Mouse (Mus musculus) Patski (cell line): ENCODE data around the gene Tspan13. TPM values are rescaled to one million over a fixed set of nuclear protein-coding genes. Genes with fewer than 3 reads are reported as not detected.

Experiments
- ATAC-seq: fragments of 100-300 bp; one replicate; pipeline ENCODE4 v1.8.0; 2021
- CTCF ChIA-PET: fragments of 350-600 bp; sonication (Branson Sonifier 250); formaldehyde crosslinking; loops from one replicate; lab custom pipeline; 2022; ENCODE audit warnings: inconsistent platforms; lab: Charles Lee
- POLR2A ChIA-PET: fragments of 350-600 bp; sonication (Branson Sonifier 250); formaldehyde crosslinking; loops from one replicate; lab custom pipeline; 2022; ENCODE audit warnings: antibody characterized with exemption, inconsistent platforms; lab: Charles Lee
- DNase-seq: peaks from one replicate; pipeline ENCODE4 v3.0.0-alpha.2; 2011; ENCODE audit warnings: low read depth, low spot score
- H3K27me3 ChIP-seq: fragments of 371-371 bp; one replicate; pipeline ENCODE4 v1.5.1; 2021
- CTCF ChIP-seq: fragments of 100-300 bp; IDR thresholded peaks from one replicate; pipeline ENCODE4 v1.5.1; 2021
- in situ Hi-C: fragments of 300-500 bp; cut with MboI; formaldehyde crosslinking; loops from 3 replicates; pipeline ENCODE4 v1.11.1; 2018; ENCODE audit warnings: low pct_unique_long_range_greater_than_20kb, mixed read lengths
- polyA plus RNA-seq: library from polyadenylated mRNA; unstranded; gene quantifications from one replicate; pipeline ENCODE4 v1.2.3, GENCODE M21; 2021

The Tspan13 gene
- polyA plus RNA-seq, 1 experiment from 2014 or later = 12.6 TPM

DNA sequence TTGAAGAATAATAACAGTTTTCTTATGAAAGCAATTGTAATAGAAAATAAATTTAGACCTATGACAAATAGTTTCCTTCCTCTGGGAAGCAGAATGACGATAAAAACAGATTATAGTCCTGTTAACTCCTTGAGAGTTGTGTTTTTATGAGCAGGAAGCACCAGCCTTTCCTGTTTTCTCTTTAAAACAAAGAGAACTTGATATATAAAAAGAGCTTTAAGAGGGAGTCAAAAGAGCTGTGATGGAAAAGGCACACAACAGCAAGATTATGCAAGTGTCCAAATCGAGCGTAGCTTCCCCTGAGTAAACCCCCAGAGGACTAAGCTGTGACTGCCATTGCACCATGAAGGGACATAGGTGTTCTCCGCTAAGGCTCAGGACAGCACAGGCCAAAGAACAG lies 9.9 kb downstream of the Tspan13 start:
- in situ Hi-C loops = no loop called here
- TF ChIP-seq CTCF = no peak
- CTCF ChIA-PET = no interaction called here
- POLR2A ChIA-PET = no interaction called here
- no peak for ATAC-seq
- H3K27me3 ChIP-seq = no peaks in the 10 kb centered on the region
- no peak for DNase-seq

- ChIA-PET CTCF (interaction anchor here (1.0 kb wide), 1 partner anchor 10 kb away, joined by 3 read pairs; no protein-coding TSS in a partner anchor), POLR2A (no interaction called here)
- TF ChIP-seq CTCF = no peak
- ATAC-seq (no peak), DNase-seq (no peak)
- H3K27me3 ChIP-seq = no peaks in the 10 kb centered on the region
- in situ Hi-C loops = no loop called here
These were observed 11.5 kb downstream of the Tspan13 start for GRCm38 (mm10) chr12:36030660-36031363.

DNA sequence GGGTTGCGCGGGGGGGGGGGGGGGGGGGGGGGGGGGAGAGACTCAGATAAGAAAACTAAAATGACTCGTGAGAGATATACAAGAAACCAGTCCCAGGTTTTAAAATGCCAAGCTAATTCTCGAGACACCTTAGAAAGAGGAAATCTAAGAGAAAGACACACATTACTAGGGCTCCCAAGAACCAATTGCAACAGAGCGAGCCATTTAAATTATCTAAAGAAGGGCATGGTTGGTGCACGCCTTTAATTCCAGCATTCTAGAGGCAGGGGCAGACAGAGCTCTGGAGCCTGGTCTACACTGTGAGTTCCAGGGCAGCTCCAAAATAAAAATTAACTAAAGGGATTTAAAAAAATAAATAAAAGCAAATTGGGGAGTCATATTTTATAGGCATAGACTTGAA lies 12.6 kb downstream of the Tspan13 start:
- CTCF ChIA-PET = no interaction called here
- TF ChIP-seq CTCF = no peak
- POLR2A ChIA-PET = no interaction called here
- DNase-seq (no peak), ATAC-seq (no peak)
- in situ Hi-C loops = no loop called here
- H3K27me3 ChIP-seq = no peaks in the 10 kb centered on the region

DNA sequence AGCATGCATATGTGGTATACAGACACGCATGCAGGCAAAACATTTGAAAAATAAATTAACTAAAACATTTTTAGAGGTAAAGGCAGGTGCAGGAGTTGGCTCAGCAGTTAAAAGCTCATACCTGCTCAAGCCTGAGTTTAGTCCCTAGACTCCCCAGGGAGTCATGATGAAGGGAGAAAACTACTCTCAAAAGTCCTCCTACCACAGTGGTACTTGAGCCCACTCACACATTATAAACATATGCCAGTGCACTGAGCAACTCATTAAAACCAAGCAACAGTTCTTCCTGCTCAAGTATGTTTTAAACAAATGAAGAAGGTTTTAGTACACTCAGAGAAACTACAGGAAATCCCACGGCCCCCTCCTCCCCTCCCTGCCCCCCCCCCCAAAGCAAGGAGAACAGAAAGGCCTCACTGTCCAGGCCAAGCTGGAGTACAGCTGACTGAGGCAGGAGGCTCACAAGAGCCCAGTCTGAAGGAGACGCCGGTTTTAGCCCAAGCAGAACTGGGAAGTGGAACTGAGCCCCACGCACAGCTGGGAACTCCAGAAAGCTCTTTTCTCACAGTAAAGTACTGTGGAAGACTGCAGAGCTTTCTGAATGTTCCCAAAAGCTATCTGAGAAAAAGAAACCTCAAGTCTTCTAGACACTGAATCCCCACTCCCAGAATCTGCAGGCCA lies 13.2 kb downstream of the Tspan13 start:
- no peak for DNase-seq
- in situ Hi-C loops = no loop called here
- CTCF ChIA-PET = no interaction called here

DNA sequence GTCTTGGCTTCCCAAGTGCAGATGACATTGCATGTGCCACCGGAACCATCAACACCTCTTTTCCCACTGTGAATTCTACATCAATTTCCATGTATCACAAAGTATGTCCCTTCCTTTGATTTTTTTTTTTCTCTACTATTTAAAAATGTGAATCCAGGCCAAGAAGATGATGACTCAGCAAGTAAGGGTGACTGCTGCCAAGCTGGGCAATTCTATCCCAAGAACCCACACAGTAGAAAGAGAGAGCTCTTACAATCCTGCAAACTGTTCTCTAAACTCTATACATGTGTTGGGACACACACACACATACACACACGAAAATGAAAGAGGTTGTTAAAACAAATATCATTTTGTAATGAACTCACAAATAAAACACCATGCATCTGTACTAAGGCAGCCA lies 15.1 kb downstream of the Tspan13 start:
- ChIA-PET POLR2A (no interaction called here), CTCF (interaction anchor here (0.7 kb wide), 1 partner anchor 12 kb away, joined by 3 read pairs; no protein-coding TSS in a partner anchor)
- in situ Hi-C loops = no loop called here
- ATAC-seq (no peak), DNase-seq (no peak)
- no peaks in the 10 kb centered on the region for H3K27me3 ChIP-seq
- TF ChIP-seq CTCF = no peak

More for the DNA sequence above, 13.2 kb downstream of the Tspan13 start:
- POLR2A ChIA-PET = no interaction called here
- no peak for ATAC-seq
- no peaks in the 10 kb centered on the region for H3K27me3 ChIP-seq
- TF ChIP-seq CTCF = no peak

DNA sequence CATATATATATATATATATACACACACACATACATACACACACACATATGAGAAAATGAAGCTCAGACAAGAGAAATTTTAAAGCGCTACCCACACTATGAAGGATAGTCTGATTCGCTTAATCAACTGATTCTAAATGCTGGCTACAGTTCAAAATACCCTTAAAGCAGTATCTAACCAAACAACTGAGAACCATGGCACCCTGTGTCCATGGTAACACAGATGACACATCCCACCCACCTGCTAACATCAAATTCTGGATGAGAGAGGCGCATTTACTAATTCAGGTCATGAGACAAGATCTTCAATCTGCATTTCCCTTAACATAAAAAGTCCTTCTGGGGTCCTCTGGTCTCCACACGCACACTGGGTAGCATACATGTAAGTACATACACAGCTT lies 16.2 kb downstream of the Tspan13 start:
- ChIA-PET POLR2A (no interaction called here), CTCF (no interaction called here)
- ATAC-seq (no peak), DNase-seq (no peak)
- no peaks in the 10 kb centered on the region for H3K27me3 ChIP-seq
- in situ Hi-C loops = no loop called here
- TF ChIP-seq CTCF = no peak

DNA sequence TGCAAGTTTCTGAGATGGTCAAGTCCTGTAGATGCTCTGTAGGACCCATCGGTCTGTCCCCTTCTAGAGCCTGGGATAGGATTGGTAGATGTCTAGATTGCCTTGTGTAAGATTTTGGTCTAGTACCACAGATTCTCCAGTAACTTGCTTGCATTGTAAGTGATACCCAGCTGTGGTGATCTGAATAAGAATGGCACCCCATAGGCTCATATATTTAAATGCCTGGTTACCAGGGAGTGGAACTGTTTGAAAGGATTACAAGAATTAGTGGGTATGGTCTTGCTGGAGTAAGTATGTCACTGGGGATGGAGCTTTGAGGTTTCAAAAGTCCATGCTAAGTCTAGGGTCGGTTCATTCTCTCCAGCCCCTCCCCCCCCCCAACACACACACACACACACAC lies 21.6 kb downstream of the Tspan13 start:
- TF ChIP-seq CTCF = no peak
- ATAC-seq (no peak), DNase-seq (no peak)
- H3K27me3 ChIP-seq = no peaks in the 10 kb centered on the region
- ChIA-PET CTCF (interaction anchor here (1.6 kb wide), 1 partner anchor 11 kb away, joined by 3 read pairs; no protein-coding TSS in a partner anchor), POLR2A (no interaction called here)
- in situ Hi-C loops = no loop called here

DNA sequence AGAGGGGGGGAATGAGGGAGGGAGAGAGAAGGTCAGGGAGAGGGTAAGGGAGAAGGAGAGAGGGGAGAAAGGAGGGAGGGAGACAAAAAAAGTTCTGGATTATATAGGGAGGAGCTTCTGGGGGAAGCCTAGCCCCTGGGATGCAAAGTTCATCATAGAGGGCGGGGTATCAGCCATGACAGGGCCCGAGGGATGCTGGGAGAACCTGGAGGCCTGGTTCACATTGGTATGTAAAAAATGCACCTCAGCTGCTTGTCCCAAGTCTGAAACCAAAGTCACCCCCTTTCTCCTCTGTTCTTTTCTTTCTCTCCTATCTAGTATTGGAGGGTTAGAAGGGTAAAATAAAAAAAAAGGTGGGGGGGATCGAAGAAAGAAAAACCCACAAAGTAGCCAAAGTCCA lies 22.2 kb downstream of the Tspan13 start:
- no peaks in the 10 kb centered on the region for H3K27me3 ChIP-seq
- no peak for TF ChIP-seq CTCF
- in situ Hi-C loops = no loop called here
- DNase-seq (no peak), ATAC-seq (no peak)
- ChIA-PET CTCF (interaction anchor here (1.6 kb wide), 1 partner anchor 11 kb away, joined by 3 read pairs; no protein-coding TSS in a partner anchor), POLR2A (interaction anchor here (0.5 kb wide), 1 partner anchor 20 kb away, joined by 4 read pairs; no protein-coding TSS in a partner anchor)

DNA sequence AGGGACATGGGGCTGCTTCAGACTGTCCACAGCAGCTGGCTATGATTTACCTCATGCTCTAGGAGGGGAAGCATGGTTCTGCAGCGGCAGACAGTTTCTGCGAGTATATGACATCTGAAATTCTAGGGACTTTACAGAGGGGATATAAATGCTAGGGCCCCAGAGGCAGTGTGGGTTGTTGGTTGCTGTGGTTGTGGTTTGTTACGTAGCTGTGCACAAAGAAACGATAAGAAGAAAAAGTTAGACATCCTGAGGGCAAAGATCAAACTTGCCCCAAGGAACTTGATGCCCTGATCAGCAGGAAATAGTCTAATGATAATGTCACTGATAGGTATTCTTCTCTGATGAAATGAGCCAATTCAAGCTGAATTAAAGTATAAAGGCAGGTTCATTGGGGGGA lies 22.7 kb downstream of the Tspan13 start:
- in situ Hi-C loops = no loop called here
- POLR2A ChIA-PET = interaction anchor here (0.5 kb wide), 1 partner anchor 19 kb away, joined by 4 read pairs; no protein-coding TSS in a partner anchor
- no peaks in the 10 kb centered on the region for H3K27me3 ChIP-seq
- CTCF ChIA-PET = interaction anchor here (1.6 kb wide), 1 partner anchor 12 kb away, joined by 3 read pairs; no protein-coding TSS in a partner anchor
- TF ChIP-seq CTCF = no peak
- DNase-seq = no peak
- ATAC-seq = no peak

DNA sequence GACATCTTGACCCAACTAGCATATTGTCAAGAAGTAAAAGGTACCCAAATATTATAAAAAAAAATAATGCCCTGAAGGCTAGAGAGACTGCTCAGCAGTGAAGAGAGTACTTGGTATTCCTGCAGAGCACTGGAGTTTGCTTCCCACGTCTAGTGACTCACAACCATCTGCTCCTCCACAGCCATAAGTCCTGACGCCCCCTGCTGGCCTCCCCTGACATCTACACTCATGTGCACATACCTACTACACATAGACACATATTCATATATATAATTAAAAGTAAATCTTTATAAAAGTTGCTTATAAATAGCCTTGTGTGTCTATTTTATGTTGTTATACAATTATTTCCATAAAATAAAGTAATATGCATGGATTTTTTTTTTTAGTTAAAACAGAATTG lies 24.5 kb downstream of the Tspan13 start:
- in situ Hi-C loops = no loop called here
- TF ChIP-seq CTCF = peak; percentile 25
- no peak for DNase-seq
- ATAC-seq = no peak
- CTCF ChIA-PET = interaction anchor here (1.2 kb wide), 1 partner anchor 10 kb away, joined by 5 read pairs; no protein-coding TSS in a partner anchor
- POLR2A ChIA-PET = no interaction called here
- H3K27me3 ChIP-seq = no peaks in the 10 kb centered on the region
